Mouse (Mus musculus) ES-Bruce4 (cell line): ENCODE measurements around the gene Olfr1195. TPM values are rescaled to one million over a fixed set of nuclear protein-coding genes. Genes with fewer than 3 reads are reported as not detected.
"Not testable (repeated sequence)": the region's sequence is repeated elsewhere in the genome, so short reads cannot be mapped to it uniquely, and the experiment has no call there.

Experiments used
- H3K27ac ChIP-seq: 2 replicates; pipeline ENCODE4 v1.5.1; 2012; ENCODE audit warnings: low read length, inconsistent platforms; ENCODE audit not compliant: insufficient read depth
- H3K27me3 ChIP-seq: 2 replicates; pipeline ENCODE4 v1.6.1; 2012; ENCODE audit warnings: mild to moderate bottlenecking, low read length, inconsistent platforms; ENCODE audit not compliant: control insufficient read depth, poor library complexity, insufficient read depth, severe bottlenecking
- H3K36me3 ChIP-seq: 2 replicates; pipeline ENCODE4 v1.6.1; 2012; ENCODE audit warnings: inconsistent platforms, mild to moderate bottlenecking, low read length, moderate library complexity; ENCODE audit not compliant: control insufficient read depth, poor library complexity, insufficient read depth, severe bottlenecking
- H3K4me1 ChIP-seq: one replicate; pipeline ENCODE4 v1.8.1; 2011; ENCODE audit warnings: low read length; ENCODE audit not compliant: control insufficient read depth, insufficient read depth
- H3K4me3 ChIP-seq: 2 replicates; pipeline ENCODE4 v1.5.1; 2011; ENCODE audit warnings: low read depth, mild to moderate bottlenecking, low read length
- H3K9ac ChIP-seq: 2 replicates; pipeline ENCODE4 v1.6.1; 2012; ENCODE audit warnings: low read depth, mild to moderate bottlenecking, inconsistent platforms; ENCODE audit not compliant: poor library complexity, severe bottlenecking
- H3K9me3 ChIP-seq: replicated peaks from 2 replicates; pipeline ENCODE4 v1.6.1; 2012; ENCODE audit warnings: mild to moderate bottlenecking, low read length, inconsistent platforms; ENCODE audit not compliant: control insufficient read depth, poor library complexity, insufficient read depth, severe bottlenecking
- CTCF ChIP-seq: IDR thresholded peaks from one replicate; pipeline ENCODE4 v1.8.1; 2011; ENCODE audit warnings: low read depth, low read length
- EP300 ChIP-seq: IDR thresholded peaks from 2 replicates; pipeline ENCODE4 v1.6.1; 2011; ENCODE audit warnings: low read depth, low read length; ENCODE audit not compliant: insufficient read depth
- POLR2A ChIP-seq: IDR thresholded peaks from one replicate; pipeline ENCODE4 v1.8.1; 2011; ENCODE audit warnings: low read length; ENCODE audit not compliant: insufficient read depth
- polyA plus RNA-seq: library from polyadenylated mRNA; stranded (reverse); fragments of >200 nt; gene quantifications from 2 replicates; pipeline ENCODE4 v1.2.4, GENCODE M21; 2011; ENCODE audit warnings: low read depth; ENCODE audit not compliant: missing spikeins, insufficient read depth, insufficient read length

The Olfr1195 gene
- not detected in 2 replicates for polyA plus RNA-seq

- Histone ChIP-seq H3K27ac (no peak within 1 kb of the TSS), H3K27me3 (no peaks in the 10 kb centered on the region), H3K9me3 (no peaks in the 10 kb centered on the region), H3K4me3 (no peak within 1 kb of the TSS), H3K4me1 (no peaks in the 10 kb centered on the region), H3K36me3 (no peaks in the 10 kb centered on the region), H3K9ac (no peak within 1 kb of the TSS)
- no peak for TF ChIP-seq CTCF
These were observed at the start of gene Olfr1195 for GRCm38 (mm10) chr2:88689087-88689486. Gene Olfr1195, minus strand, starts transcription at chr2:88689187.

- no peak for TF ChIP-seq POLR2A
- TF ChIP-seq CTCF = no peak
- TF ChIP-seq EP300 = no peak
- H3K9me3 ChIP-seq = no peaks in the 10 kb centered on the region
- no peaks in the 10 kb centered on the region for H3K36me3 ChIP-seq
- no peak within 1 kb of the TSS for H3K27ac ChIP-seq
- no peaks in the 10 kb centered on the region for H3K27me3 ChIP-seq
- H3K4me3 ChIP-seq = no peak within 1 kb of the TSS
- no peak within 1 kb of the TSS for H3K9ac ChIP-seq
- no peaks in the 10 kb centered on the region for H3K4me1 ChIP-seq
These were observed 43.3 kb upstream of the Olfr1195 start, which contains the start of gene Olfr1197 for GRCm38 (mm10) chr2:88732266-88732665. Gene Olfr1197, minus strand, starts transcription at chr2:88732366.

- no peak within 1 kb of the TSS for H3K4me3 ChIP-seq
- no peaks in the 10 kb centered on the region for H3K27me3 ChIP-seq
- H3K9ac ChIP-seq = no peak within 1 kb of the TSS
- no peak for TF ChIP-seq EP300
- no peak for TF ChIP-seq CTCF
- no peak for TF ChIP-seq POLR2A
- no peaks in the 10 kb centered on the region for H3K4me1 ChIP-seq
- H3K9me3 ChIP-seq = no peaks in the 10 kb centered on the region
- no peak within 1 kb of the TSS for H3K27ac ChIP-seq
- no peaks in the 10 kb centered on the region for H3K36me3 ChIP-seq
These were observed 15.5 kb upstream of the Olfr1195 start, which contains the start of gene Olfr1196 for GRCm38 (mm10) chr2:88704497-88704896. Gene Olfr1196, minus strand, starts transcription at chr2:88704597.

DNA sequence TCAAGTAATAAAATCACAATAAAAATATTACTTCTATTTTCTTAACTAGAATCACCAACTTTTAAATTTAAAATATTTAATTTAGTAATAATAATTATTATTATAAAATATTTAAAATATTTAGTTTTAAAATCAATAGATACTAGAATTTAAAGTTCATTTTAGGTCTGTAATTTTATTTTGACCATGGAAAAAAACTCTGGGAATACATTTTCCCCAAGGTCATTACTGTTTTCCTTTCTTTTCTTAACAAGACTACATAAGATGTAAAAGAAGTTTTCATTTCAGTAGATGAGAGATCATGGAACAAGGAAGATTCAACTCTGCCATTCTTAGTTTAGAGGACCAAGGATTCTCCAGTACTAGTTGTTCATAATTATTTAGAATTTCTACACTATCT lies 13.7 kb downstream of the Olfr1195 start, which contains the start of gene Olfr1193:
Gene Olfr1193, plus strand, starts transcription at position 301 of the 400 bp plus-strand sequence.
- not testable (repeated sequence) for H3K9ac ChIP-seq, H3K4me1 ChIP-seq, H3K36me3 ChIP-seq, H3K27ac ChIP-seq, H3K27me3 ChIP-seq, H3K4me3 ChIP-seq, H3K9me3 ChIP-seq

DNA sequence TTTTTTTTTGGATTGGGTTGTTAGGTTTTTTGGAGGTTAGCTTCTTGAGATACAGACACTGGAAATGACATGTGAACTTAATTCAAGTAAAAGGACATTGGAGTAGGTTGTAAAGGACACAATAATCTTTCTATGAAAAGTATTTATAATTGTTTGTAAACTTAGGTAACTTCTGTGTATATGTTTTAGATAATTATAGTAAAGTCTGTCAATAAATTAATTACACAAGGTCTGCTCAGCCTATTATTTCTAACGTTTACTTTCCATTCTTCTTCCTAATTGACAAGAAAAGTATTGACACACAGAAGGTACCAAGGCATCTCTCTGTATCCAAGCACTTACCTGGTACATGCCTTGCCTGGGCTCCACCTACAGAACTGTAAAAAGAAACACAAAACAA lies 40.8 kb downstream of the Olfr1195 start, which contains the start of gene Olfr1192-ps1:
Gene Olfr1192-ps1, plus strand, starts transcription at position 301 of the 400 bp plus-strand sequence.
- no peaks in the 10 kb centered on the region for H3K27me3 ChIP-seq
- no peaks in the 10 kb centered on the region for H3K4me1 ChIP-seq
- no peaks in the 10 kb centered on the region for H3K9me3 ChIP-seq
- no peak within 1 kb of the TSS for H3K9ac ChIP-seq
- H3K36me3 ChIP-seq = no peaks in the 10 kb centered on the region
- H3K4me3 ChIP-seq = no peak within 1 kb of the TSS
- no peak within 1 kb of the TSS for H3K27ac ChIP-seq
- TF ChIP-seq EP300 = no peak
- no peak for TF ChIP-seq POLR2A
- TF ChIP-seq CTCF = no peak

GRCm38 (mm10) chr2:88640242-88640641 lies 48.7 kb downstream of the Olfr1195 start, which contains the start of gene Olfr1191-ps1:
Gene Olfr1191-ps1, plus strand, starts transcription at chr2:88640542.
- not testable (repeated sequence) for H3K27me3 ChIP-seq, H3K4me3 ChIP-seq, H3K9me3 ChIP-seq, H3K9ac ChIP-seq, H3K36me3 ChIP-seq, H3K27ac ChIP-seq, H3K4me1 ChIP-seq

Other genes with a start within 250 kb of the Olfr1195 start
- not detected in 2 replicates for gene Gm13757, start 240.1 kb downstream of the Olfr1195 start, polyA plus RNA-seq
- gene Olfr1183, start 234.3 kb downstream of the Olfr1195 start, polyA plus RNA-seq = not detected in 2 replicates
- gene Olfr1184, start 205.6 kb downstream of the Olfr1195 start, polyA plus RNA-seq = not detected in 2 replicates
- gene Olfr1185-ps1, start 195.9 kb downstream of the Olfr1195 start, polyA plus RNA-seq = not detected in 2 replicates
- gene Olfr1186, start 170.6 kb downstream of the Olfr1195 start, polyA plus RNA-seq = not detected in 2 replicates
- not detected in 2 replicates for gene Olfr1188, start 132.3 kb downstream of the Olfr1195 start, polyA plus RNA-seq
- not detected in 2 replicates for gene Olfr1189, start 102.7 kb downstream of the Olfr1195 start, polyA plus RNA-seq
- gene Olfr1191-ps1, start 48.6 kb downstream of the Olfr1195 start, polyA plus RNA-seq = not detected in 2 replicates
- gene Olfr1192-ps1, start 40.7 kb downstream of the Olfr1195 start, polyA plus RNA-seq = 0.12 TPM in 1 of 2 replicates, not detected in the other
- gene Olfr1193, start 13.6 kb downstream of the Olfr1195 start, polyA plus RNA-seq = not detected in 2 replicates
- not detected in 2 replicates for gene Olfr1196, start 15.4 kb upstream of the Olfr1195 start, polyA plus RNA-seq
- gene Olfr1197, start 43.2 kb upstream of the Olfr1195 start, polyA plus RNA-seq = not detected in 2 replicates
- gene Olfr1198, start 62.2 kb upstream of the Olfr1195 start, polyA plus RNA-seq = 0.25 and 0.43 TPM in 2 replicates
- gene Olfr1199, start 71.3 kb upstream of the Olfr1195 start, polyA plus RNA-seq = 0.52 TPM in 1 of 2 replicates, not detected in the other
- not detected in 2 replicates for gene Olfr1200, start 81.3 kb upstream of the Olfr1195 start, polyA plus RNA-seq
- gene Olfr1201, start 103.8 kb upstream of the Olfr1195 start, polyA plus RNA-seq = not detected in 2 replicates
- gene Olfr1202, start 125.3 kb upstream of the Olfr1195 start, polyA plus RNA-seq = not detected in 2 replicates
- not detected in 2 replicates for gene Olfr1205, start 140.6 kb upstream of the Olfr1195 start, polyA plus RNA-seq
- gene Olfr1204, start 160.1 kb upstream of the Olfr1195 start, polyA plus RNA-seq = not detected in 2 replicates
- not detected in 2 replicates for gene Olfr1206, start 174.0 kb upstream of the Olfr1195 start, polyA plus RNA-seq
- gene Olfr1208, start 213.1 kb upstream of the Olfr1195 start, polyA plus RNA-seq = not detected in 2 replicates
- not detected in 2 replicates for gene Olfr1209, start 226.0 kb upstream of the Olfr1195 start, polyA plus RNA-seq
- gene Olfr1211, start 248.9 kb upstream of the Olfr1195 start, polyA plus RNA-seq = not detected in 2 replicates